Mouse (Mus musculus): Measurements from ENCODE around the gene Olfr1358.

Olfr1358 gene

DNA sequence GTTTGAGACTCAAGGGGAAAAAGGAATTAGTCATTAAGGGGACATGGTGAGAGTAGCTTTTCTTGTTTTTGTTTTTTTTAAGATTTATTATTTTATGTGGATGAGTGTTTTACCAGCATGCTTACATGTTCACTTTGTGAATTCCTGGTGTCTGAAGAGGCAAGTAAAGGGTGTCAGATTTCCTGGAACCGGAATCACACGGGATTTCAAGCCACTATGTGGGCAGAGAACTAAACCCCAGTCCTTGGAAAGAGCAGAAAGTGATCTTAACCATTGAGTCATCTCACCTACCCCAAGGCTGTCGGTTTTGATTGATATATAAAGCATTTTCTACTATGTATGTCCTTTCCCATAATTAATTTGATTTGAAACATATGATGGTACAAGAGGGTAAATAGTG lies 52.5 kb downstream of the Olfr1358 start:
- no peak for DNase-seq (ENCODE audit: low read depth, low spot score)

All from telencephalon, adult 2 months (tissue).